Mouse (Mus musculus) activated CD4-positive, CD25-positive, alpha-beta regulatory T cell, adult 4 months (primary cell): ENCODE measurements at regions not wholly inside any gene's neighbourhood (a gene's known extent, or its start where the extent isn't known, plus 50 kb on each side); places are given as distances from the start of the nearest gene placed in this dataset.
A peak's percentile ranks its signal among the peaks of the same experiment; 100 is the strongest.
"Not testable (repeated sequence)": the region's sequence is repeated elsewhere in the genome, so short reads cannot be mapped to it uniquely, and the experiment has no call there.

Experiments used
- ATAC-seq: one replicate; pipeline ENCODE4 v1.8.0; 2017

- ATAC-seq = no peak
These were observed 1786.1 kb downstream of the 9330182O14Rik start for GRCm38 (mm10) chr15:41920270-41920669.

DNA sequence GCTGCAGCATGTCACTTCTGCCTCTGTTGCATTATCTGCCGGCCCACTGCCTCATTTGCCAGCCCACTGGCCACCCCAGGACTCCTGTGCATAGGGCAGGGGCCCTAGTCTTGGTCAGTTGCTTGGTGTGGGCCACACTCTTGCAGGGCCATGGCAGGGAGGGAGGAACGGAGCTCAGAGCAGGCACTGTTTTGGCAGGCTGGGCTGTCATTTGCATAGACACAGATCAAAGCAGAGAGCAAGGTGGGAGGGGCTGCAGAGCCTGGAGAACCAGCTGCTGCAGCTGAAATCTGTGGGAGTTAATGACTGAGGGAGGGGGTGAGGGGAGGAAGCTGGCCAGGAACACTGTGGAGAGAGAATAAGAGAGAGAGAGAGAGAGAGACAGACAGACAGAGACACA is 1802.5 kb downstream of the 9330182O14Rik start:
- no peak for ATAC-seq

DNA sequence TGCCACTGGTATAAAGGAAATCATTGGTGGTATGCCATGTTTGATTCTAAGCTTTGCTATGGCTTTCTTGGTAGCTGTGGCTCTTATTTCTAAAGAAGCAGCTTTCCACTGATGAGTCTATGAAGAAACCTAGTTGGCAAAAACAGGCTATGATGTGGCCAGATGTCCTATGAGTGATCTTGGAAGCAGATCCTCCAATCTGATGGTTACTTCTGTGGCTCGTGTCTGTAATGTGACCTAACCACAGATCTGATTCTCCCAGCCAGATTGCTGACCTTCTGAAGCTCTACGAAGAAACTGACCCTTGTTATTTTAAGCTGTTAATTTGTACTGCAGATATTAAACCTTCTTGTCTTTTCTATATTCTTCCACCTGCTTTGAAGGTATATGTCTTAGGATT is 1811.1 kb downstream of the 9330182O14Rik start:
- no peak for ATAC-seq

DNA sequence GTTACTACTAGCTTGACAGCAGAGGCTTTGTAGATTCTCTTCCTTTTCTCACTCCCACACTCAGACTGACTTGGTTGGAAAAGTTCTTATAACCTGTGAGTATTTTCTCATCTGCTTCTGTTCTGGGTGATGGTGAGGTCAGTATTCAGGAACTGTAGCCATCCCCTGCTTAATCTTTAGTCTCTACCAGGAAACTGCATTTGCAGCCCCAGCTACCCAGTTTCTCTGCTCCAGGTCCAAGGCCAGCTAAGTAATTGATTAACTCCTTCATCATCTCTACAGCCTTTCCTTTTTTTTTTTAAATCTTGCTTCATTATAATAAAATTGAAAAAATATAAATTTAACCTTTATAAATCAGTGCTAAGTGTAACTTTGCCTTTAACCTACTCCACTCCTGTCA is 1813.7 kb downstream of the 9330182O14Rik start:
- ATAC-seq = no peak

- ATAC-seq = peak; percentile 54
These were observed 1814.4 kb downstream of the 9330182O14Rik start for GRCm38 (mm10) chr15:41948347-41949093.

DNA sequence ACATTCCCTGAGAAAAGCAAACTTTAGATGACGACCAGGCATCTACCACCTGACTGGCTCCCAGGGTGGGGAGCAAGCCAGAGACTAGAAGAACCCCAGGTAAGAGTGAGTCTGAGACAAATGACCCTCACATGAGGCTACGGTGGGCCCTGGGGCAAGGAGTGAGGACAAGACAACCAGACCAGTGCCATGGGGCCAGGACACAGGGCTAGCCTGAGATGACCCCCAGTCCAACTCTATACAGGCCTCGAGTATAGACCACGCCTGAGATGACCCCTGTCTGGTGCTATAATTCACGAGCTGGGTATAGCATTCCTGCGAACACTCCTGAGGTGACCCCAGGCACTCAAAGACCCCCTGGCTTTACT is 1814.9 kb downstream of the 9330182O14Rik start:
- no peak for ATAC-seq

- ATAC-seq = peak; percentile 43
These were observed 1817.1 kb downstream of the 9330182O14Rik start for GRCm38 (mm10) chr15:41951276-41951675.

- ATAC-seq = no peak
These were observed 1826.4 kb downstream of the 9330182O14Rik start for GRCm38 (mm10) chr15:41960597-41960996.

DNA sequence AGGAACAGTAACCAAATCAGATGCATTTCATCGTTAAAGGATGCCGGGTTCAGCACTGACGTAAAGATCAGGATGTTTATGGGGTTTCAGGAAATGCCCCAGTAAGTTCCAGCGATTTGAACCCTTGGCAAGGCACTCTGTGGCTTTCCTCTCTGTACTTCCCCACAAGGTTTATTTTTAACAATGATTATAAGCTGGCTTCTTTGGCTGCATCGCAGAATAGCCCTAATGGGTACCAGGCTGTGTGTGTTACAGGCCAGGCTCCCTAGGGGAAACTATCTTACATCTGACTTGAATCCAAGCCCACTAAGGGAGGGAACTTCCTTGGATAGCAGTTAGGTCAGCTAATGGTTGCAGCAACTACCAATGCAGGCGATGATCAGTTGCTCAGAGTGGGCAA is 1836.7 kb downstream of the 9330182O14Rik start:
- ATAC-seq = peak; percentile 4

DNA sequence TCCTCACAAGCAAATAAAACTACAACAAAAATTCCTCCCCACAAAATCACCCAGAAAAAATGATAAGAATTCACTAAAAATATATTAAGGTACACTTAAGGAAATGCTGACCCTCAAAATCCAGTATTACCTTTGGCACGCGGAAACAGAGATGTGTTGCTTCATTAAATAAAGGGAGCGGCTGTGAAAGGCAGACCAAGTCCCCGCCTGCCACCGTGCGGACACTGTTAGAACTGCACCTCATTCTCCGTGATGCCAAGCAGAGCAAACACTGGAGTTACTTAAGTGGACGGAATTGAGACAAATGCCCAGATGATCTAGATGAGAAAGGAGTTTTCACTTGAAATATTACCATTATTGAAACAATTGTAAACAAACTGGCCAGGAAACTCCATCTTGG is 1839.1 kb downstream of the 9330182O14Rik start:
- ATAC-seq = peak; percentile 94

- ATAC-seq = no peak
These were observed 1843.0 kb downstream of the 9330182O14Rik start for GRCm38 (mm10) chr15:41977196-41977595.

DNA sequence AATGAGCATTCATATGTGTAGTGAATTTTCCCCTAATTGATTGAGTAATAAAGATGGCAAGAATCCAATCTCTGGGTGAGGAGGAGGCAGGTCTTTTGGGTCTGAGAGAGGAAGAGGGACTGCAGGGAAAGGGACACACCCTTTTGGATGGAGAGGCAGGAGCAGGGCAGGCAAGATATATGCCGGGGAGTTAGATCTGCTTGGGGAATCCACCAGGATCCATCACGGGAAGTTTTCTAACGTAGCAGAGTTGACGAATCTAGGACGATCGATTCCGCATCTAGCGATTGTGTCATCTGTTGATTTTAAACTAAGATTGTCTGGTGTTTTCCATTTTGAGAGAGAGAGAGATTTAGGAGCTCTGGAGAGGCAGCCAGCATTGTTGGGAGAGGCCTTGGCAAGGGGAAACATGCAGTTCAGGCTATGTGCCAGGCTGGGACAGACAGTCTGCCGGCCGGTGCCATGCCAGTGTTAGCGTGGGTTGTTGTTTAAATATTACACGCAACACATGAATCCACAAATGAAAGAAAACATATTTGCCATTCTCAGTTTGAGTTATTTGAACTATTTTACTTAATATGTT is 1843.6 kb downstream of the 9330182O14Rik start:
- no peak for ATAC-seq

- no peak for ATAC-seq
These were observed 1849.1 kb downstream of the 9330182O14Rik start for GRCm38 (mm10) chr15:41983261-41983660.

DNA sequence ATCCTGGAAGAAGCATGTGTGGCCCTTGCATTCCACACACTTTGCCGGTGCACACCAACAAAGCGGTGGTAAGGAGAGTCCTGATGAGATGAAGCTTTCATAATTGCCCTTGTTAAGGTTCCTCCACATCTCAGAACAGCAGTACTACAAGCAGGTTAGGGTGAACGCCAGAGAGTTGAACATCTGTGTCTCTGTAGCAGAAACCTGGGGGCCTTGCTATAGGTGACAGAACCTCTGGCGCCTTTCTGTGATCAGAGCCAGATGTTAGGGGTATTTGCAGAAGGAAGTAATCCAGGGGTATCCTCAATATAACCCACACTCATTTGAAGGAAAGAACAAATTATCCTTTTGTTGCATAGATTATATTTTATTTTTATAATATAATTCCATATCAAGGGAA is 1850.1 kb downstream of the 9330182O14Rik start:
- no peak for ATAC-seq

DNA sequence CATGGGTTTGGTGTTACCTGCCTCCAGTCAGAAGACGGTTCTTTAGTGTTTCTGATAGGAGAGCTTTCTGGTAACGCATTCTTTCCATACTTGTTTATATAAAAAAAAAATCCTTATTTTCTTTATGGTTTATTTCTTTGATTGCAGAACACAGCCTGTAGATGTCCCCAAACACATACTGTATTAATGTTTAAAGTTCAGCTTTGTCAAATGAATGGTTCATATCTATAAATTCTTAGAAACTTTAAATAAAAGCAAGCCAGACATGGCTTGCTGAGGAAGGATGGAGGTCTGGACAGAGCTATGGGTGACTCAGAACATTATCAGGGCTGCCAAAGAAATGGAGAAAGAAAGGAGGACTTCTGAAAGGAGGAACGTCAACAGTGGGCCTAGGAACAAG is 1852.1 kb downstream of the 9330182O14Rik start:
- no peak for ATAC-seq

DNA sequence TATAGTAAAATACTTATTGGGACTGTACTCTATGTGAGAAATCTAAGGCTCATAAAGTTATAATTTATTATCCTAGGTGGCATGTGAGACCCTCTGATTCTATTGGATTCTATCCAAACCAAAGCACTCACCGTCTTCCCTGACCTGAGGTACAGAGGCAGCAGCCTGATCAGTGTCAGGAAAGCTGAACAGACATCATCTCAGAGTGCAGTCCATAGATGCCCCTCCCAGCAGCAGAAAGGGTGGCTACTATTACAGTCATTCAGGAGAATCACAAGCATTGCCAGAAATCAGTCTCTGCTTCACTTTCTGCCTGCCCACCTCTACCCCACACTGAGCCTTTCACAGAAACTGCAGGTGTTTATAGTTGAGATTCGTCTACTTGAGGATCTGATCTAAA is 1854.9 kb downstream of the 9330182O14Rik start:
- ATAC-seq = no peak

DNA sequence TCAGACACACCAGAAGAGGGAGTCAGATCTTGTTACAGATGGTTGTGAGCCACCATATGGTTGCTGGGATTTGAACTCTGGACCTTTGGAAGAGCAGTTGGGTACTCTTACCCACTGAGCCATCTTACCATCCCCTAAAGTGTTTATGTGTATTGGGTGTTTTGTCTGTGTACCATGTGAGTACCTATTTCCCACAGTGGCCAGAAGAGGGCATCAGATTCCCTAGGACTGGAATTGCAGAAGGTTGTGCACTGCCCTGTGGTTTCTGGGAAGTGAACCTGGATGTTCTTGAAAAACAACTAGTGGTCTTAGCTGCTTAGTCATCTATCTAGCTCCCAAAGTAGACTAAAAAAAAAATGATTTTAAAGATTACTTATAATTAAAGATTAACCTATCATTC is 1857.7 kb downstream of the 9330182O14Rik start:
- ATAC-seq = no peak

GRCm38 (mm10) chr15:42032286-42032685 is 1898.1 kb downstream of the 9330182O14Rik start:
- ATAC-seq = not testable (repeated sequence)

GRCm38 (mm10) chr15:42047088-42047976 is 1913.2 kb downstream of the 9330182O14Rik start:
- ATAC-seq = no peak

DNA sequence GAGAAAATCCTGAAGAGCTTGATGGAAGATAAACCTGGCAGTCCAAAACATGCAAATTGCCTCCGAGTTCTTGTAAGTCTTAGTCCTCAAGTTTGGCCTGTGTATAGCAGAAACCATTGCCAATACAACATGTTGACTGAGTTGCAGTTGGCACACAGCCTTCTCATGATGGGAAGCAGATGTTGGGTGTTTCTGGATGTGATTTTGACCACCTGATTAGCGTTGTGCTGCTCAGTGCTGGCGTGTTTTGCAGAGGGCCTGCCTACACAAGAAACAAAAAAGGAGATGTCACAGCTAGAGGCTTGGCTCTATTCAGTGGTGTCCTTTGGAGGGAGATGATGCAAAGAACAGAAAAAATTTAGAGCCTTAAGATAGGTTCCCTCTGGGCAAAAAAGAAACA is 1922.6 kb downstream of the 9330182O14Rik start:
- no peak for ATAC-seq

- no peak for ATAC-seq
These were observed 1934.2 kb downstream of the 9330182O14Rik start for GRCm38 (mm10) chr15:42068207-42068831.

- ATAC-seq = no peak
These were observed 1934.9 kb downstream of the 9330182O14Rik start for GRCm38 (mm10) chr15:42069072-42069471.

DNA sequence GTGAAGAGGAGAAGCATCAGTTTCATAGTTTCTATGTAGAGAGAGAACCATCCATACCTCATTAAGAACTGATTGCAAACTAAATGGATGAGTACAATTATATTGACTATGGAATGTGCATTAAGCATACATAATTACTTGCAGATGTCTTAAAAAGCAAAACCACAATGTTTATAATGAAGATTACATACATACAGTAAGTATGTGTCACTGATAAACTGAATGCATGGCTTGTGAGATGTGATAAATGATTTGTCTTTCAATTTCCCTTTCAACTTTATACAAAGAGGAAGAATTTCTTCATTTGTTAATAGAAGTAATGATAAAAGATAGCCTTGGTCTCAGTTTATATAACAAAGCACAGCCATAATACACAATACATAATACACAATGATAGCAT is 1939.3 kb downstream of the 9330182O14Rik start:
- no peak for ATAC-seq
